10 mouse cellular contexts compared by ENCODE assay signal in genomic region chr13:75204417-75204816, GRCm38 (mm10).
DNase-seq lines count a peak whose midpoint lies in the region; ATAC-seq and TF ChIP-seq lines count a peak whose summit lies in the region.
"Had no signal": no experiment of that assay in that cellular context is flagged by ENCODE, and none has a peak within 500 bp of the region (broad histone marks: within the 10 kb centered on the region; RNA-seq: fewer than 3 reads in every experiment).

No protein-coding gene starts in this region.

- H3K36me3 ChIP-seq in forebrain, embryonic 13.5 days (ENCODE audit: poor library complexity, severe bottlenecking): no peaks in the 10 kb centered on the region
- no peaks in the 10 kb centered on the region for H3K36me3 ChIP-seq in forebrain, embryonic 10.5 days (replicated peaks)
- H3K36me3 ChIP-seq in liver, adult 2 months (ENCODE audit: control insufficient read depth, insufficient read depth, low read length): no peaks in the 10 kb centered on the region
- H3K36me3 ChIP-seq in liver, embryonic 11.5 days (ENCODE audit: control insufficient read depth, insufficient read depth, low read length): no peaks in the 10 kb centered on the region
- no peaks in the 10 kb centered on the region for H3K36me3 ChIP-seq in midbrain, embryonic 16.5 days (ENCODE audit: control insufficient read depth, insufficient read depth, low read length)
- H3K36me3 ChIP-seq in liver, embryonic 12.5 days: no peaks in the 10 kb centered on the region

- H3K27ac ChIP-seq in forebrain, embryonic 13.5 days: no peak overlapping the region
- no peak overlapping the region for H3K27ac ChIP-seq in forebrain, embryonic 10.5 days
- H3K27ac ChIP-seq in liver, adult 2 months (replicated peaks; ENCODE audit: insufficient read depth, low read depth, low read length): no peak overlapping the region
- no peak overlapping the region for H3K27ac ChIP-seq in liver, embryonic 11.5 days (ENCODE audit: low read depth, low read length)
- no peak overlapping the region for H3K27ac ChIP-seq in midbrain, embryonic 16.5 days (ENCODE audit: low read length)
- H3K27ac ChIP-seq in liver, embryonic 12.5 days: no peak overlapping the region
- H3K27ac ChIP-seq: macrophage had no signal

- peak; percentile 34; the same call in 1 of the 2 replicates for TF ChIP-seq CTCF in liver, adult 2 months (IDR thresholded peaks at IDR 0.05; ENCODE audit: low read depth, low read length)

- H3K4me1 ChIP-seq in forebrain, embryonic 13.5 days: no peaks in the 10 kb centered on the region
- no peaks in the 10 kb centered on the region for H3K4me1 ChIP-seq in forebrain, embryonic 10.5 days
- no peaks in the 10 kb centered on the region for H3K4me1 ChIP-seq in liver, adult 2 months (ENCODE audit: control insufficient read depth, insufficient read depth, low read length)
- H3K4me1 ChIP-seq in liver, embryonic 11.5 days (replicated peaks; ENCODE audit: control insufficient read depth, insufficient read depth, low read length): no peaks in the 10 kb centered on the region
- no peaks in the 10 kb centered on the region for H3K4me1 ChIP-seq in midbrain, embryonic 16.5 days (ENCODE audit: control insufficient read depth, insufficient read depth, low read length)
- H3K4me1 ChIP-seq in liver, embryonic 12.5 days: no peaks in the 10 kb centered on the region

- 28% methylated on average over 2 of the region's 2 CpGs for WGBS in forebrain, embryonic 13.5 days
- WGBS in forebrain, embryonic 10.5 days: 36% methylated on average over 2 of the region's 2 CpGs
- 28% methylated on average over 2 of the region's 2 CpGs for WGBS in liver, adult 2 months
- WGBS in liver, embryonic 11.5 days: 32% methylated on average over 2 of the region's 2 CpGs
- 12% methylated on average over 2 of the region's 2 CpGs for WGBS in midbrain, embryonic 16.5 days
- WGBS in liver, embryonic 12.5 days (ENCODE audit: insufficient replicate concordance): 18% methylated on average over 2 of the region's 2 CpGs

- no peak overlapping the region for H3K4me3 ChIP-seq in forebrain, embryonic 13.5 days
- H3K4me3 ChIP-seq in forebrain, embryonic 10.5 days: no peak overlapping the region
- H3K4me3 ChIP-seq in liver, adult 2 months (ENCODE audit: insufficient read depth, low read depth, low read length): no peak overlapping the region
- H3K4me3 ChIP-seq in liver, embryonic 11.5 days (ENCODE audit: low read depth, low read length): no peak overlapping the region
- no peak overlapping the region for H3K4me3 ChIP-seq in midbrain, embryonic 16.5 days (ENCODE audit: low read depth, low read length)
- H3K4me3 ChIP-seq in liver, embryonic 12.5 days: no peak overlapping the region

- H3K79me2 ChIP-seq in liver, adult 2 months (ENCODE audit: control insufficient read depth, insufficient read depth, low read length): no peaks in the 10 kb centered on the region

- no peak for DNase-seq in forebrain, embryonic 10.5 days (ENCODE audit: extremely low spot score, low spot score)
- peak; percentile 39 for DNase-seq in liver, adult 2 months (ENCODE audit: extremely low read depth, low read depth, low spot score)
- no peak for DNase-seq in liver, embryonic 11.5 days (ENCODE audit: low spot score)
- DNase-seq in brain, adult 2 months (ENCODE audit: low read depth, low spot score): peak; percentile 75
- DNase-seq in yolk sac, embryonic 10.5 days (ENCODE audit: low spot score): no peak
- DNase-seq: kidney, postnatal 4 days had no signal

- no peak for TF ChIP-seq POLR2A in liver, adult 2 months (IDR thresholded peaks at IDR 0.05; ENCODE audit: extremely low read depth, insufficient read depth, low read length)

- no peak overlapping the region for H3K9ac ChIP-seq in forebrain, embryonic 13.5 days
- no peak overlapping the region for H3K9ac ChIP-seq in liver, adult 2 months (ENCODE audit: low read depth, low read length)
- no peak overlapping the region for H3K9ac ChIP-seq in liver, embryonic 11.5 days (ENCODE audit: low read depth, low read length)
- no peak overlapping the region for H3K9ac ChIP-seq in midbrain, embryonic 16.5 days (ENCODE audit: low read depth, low read length)
- H3K9ac ChIP-seq in liver, embryonic 12.5 days: no peak overlapping the region

- H3K9me3 ChIP-seq in forebrain, embryonic 13.5 days (replicated peaks): no peaks in the 10 kb centered on the region
- no peaks in the 10 kb centered on the region for H3K9me3 ChIP-seq in forebrain, embryonic 10.5 days
- no peaks in the 10 kb centered on the region for H3K9me3 ChIP-seq in liver, embryonic 11.5 days (ENCODE audit: control insufficient read depth, low read length)
- H3K9me3 ChIP-seq in midbrain, embryonic 16.5 days (replicated peaks; ENCODE audit: control insufficient read depth, low read length, poor library complexity, severe bottlenecking): no peaks in the 10 kb centered on the region
- H3K9me3 ChIP-seq in liver, embryonic 12.5 days (replicated peaks): no peaks in the 10 kb centered on the region

- ATAC-seq in forebrain, embryonic 13.5 days: peak; percentile 78; the same call in 1 of the 2 replicates
- ATAC-seq in liver, embryonic 11.5 days (replicated peaks; ENCODE audit: low FRiP score): no peak
- peak; percentile 76 for ATAC-seq in midbrain, embryonic 16.5 days
- no peak for ATAC-seq in liver, embryonic 12.5 days

- H3K27me3 ChIP-seq in forebrain, embryonic 13.5 days: no peaks in the 10 kb centered on the region
- H3K27me3 ChIP-seq in forebrain, embryonic 10.5 days (ENCODE audit: poor library complexity, severe bottlenecking): no peaks in the 10 kb centered on the region
- no peaks in the 10 kb centered on the region for H3K27me3 ChIP-seq in liver, adult 2 months (ENCODE audit: control insufficient read depth, insufficient read depth, low read length)
- no peaks in the 10 kb centered on the region for H3K27me3 ChIP-seq in liver, embryonic 11.5 days (replicated peaks; ENCODE audit: control insufficient read depth, insufficient read depth, low read length)
- no peaks in the 10 kb centered on the region for H3K27me3 ChIP-seq in midbrain, embryonic 16.5 days (ENCODE audit: control insufficient read depth, insufficient read depth, low read depth, low read length)
- no peaks in the 10 kb centered on the region for H3K27me3 ChIP-seq in liver, embryonic 12.5 days (replicated peaks)

- H3K4me2 ChIP-seq in forebrain, embryonic 13.5 days: no peak overlapping the region
- H3K4me2 ChIP-seq in liver, embryonic 11.5 days: no peak overlapping the region
- no peak overlapping the region for H3K4me2 ChIP-seq in midbrain, embryonic 16.5 days (ENCODE audit: low read length)
- H3K4me2 ChIP-seq in liver, embryonic 12.5 days: no peak overlapping the region

Comparison
In these comparisons a context has a peak if more than half of its experiments do, and no peak if none do; other contexts are left out.
1. DNase-seq: peak in liver, adult 2 months (single experiment) and brain, adult 2 months (single experiment); none in forebrain, embryonic 10.5 days (single experiment), liver, embryonic 11.5 days (single experiment) and yolk sac, embryonic 10.5 days (single experiment).
2. ATAC-seq: peak in forebrain, embryonic 13.5 days (single experiment) and midbrain, embryonic 16.5 days (single experiment); none in liver, embryonic 11.5 days (single experiment) and liver, embryonic 12.5 days (single experiment).